Mouse (Mus musculus) MEL (cell line): ENCODE results near the gene Zfp3.

Source experiments
- BHLHE40 ChIP-seq: IDR thresholded peaks from 2 replicates; pipeline ENCODE4 v1.6.1; 2012; ENCODE audit warnings: low read depth, mild to moderate bottlenecking, inconsistent platforms, low read length, improper control_type of control experiment, borderline replicate concordance
- CTCF ChIP-seq, 3 experiments: IDR thresholded peaks in 2 of 3; conservative IDR thresholded peaks in 1 of 3; 2 replicates each; pipeline ENCODE4 v1.5.1; 2011 to 2012; ENCODE audit warnings: low read length in 3 of 3, low read depth in 2 of 3, mild to moderate bottlenecking in 2 of 3, improper control_type of control experiment in 1 of 3, inconsistent platforms in 1 of 3, mixed read lengths in 1 of 3, moderate library complexity in 1 of 3; ENCODE audit not compliant: control insufficient read depth in 1 of 3, insufficient read depth in 1 of 3, poor library complexity in 1 of 3, severe bottlenecking in 1 of 3
- E2F4 ChIP-seq: IDR thresholded peaks from 2 replicates; pipeline ENCODE4 v1.6.1; 2011; ENCODE audit warnings: low read depth, low read length, improper control_type of control experiment, borderline replicate concordance
- EP300 ChIP-seq, 2 experiments: IDR thresholded peaks; 2 replicates each; pipeline ENCODE4 v1.6.1; 2011; ENCODE audit warnings: improper control_type of control experiment in 2 of 2, low read length in 2 of 2, low read depth in 1 of 2, mild to moderate bottlenecking in 1 of 2
- GATA1 ChIP-seq: IDR thresholded peaks from 2 replicates; pipeline ENCODE4 v1.6.1; 2011; ENCODE audit warnings: low read depth, low read length, improper control_type of control experiment
- MAZ ChIP-seq: IDR thresholded peaks from 2 replicates; pipeline ENCODE4 v1.6.1; 2012; ENCODE audit warnings: low read depth, mild to moderate bottlenecking, inconsistent platforms, low read length, improper control_type of control experiment
- MYC ChIP-seq: IDR thresholded peaks from 2 replicates; pipeline ENCODE4 v1.6.1; 2011; ENCODE audit warnings: low read depth, mild to moderate bottlenecking, low read length, improper control_type of control experiment, moderate library complexity
- POLR2A ChIP-seq, 2 experiments: IDR thresholded peaks; 2 replicates each; pipeline ENCODE4 v1.6.1; 2011 to 2012; ENCODE audit warnings: low read length in 2 of 2, mild to moderate bottlenecking in 2 of 2, control low read depth in 1 of 2, improper control_type of control experiment in 1 of 2, low read depth in 1 of 2, moderate library complexity in 1 of 2; ENCODE audit not compliant: control insufficient read depth in 1 of 2, insufficient read depth in 1 of 2, poor library complexity in 1 of 2
- UBTF ChIP-seq: IDR thresholded peaks from 2 replicates; pipeline ENCODE4 v1.6.1; 2012; ENCODE audit warnings: low read depth, mild to moderate bottlenecking, inconsistent platforms, low read length, improper control_type of control experiment, moderate library complexity, borderline replicate concordance; ENCODE audit not compliant: insufficient read depth
- USF1 ChIP-seq: IDR thresholded peaks from 2 replicates; pipeline ENCODE4 v1.6.1; 2014; ENCODE audit warnings: low read depth, mild to moderate bottlenecking, inconsistent platforms, low read length, improper control_type of control experiment, moderate library complexity
- ZMIZ1 ChIP-seq: IDR thresholded peaks from 2 replicates; pipeline ENCODE4 v1.6.1; 2012; ENCODE audit warnings: low read depth, mild to moderate bottlenecking, inconsistent platforms, low read length, improper control_type of control experiment, moderate library complexity

DNA sequence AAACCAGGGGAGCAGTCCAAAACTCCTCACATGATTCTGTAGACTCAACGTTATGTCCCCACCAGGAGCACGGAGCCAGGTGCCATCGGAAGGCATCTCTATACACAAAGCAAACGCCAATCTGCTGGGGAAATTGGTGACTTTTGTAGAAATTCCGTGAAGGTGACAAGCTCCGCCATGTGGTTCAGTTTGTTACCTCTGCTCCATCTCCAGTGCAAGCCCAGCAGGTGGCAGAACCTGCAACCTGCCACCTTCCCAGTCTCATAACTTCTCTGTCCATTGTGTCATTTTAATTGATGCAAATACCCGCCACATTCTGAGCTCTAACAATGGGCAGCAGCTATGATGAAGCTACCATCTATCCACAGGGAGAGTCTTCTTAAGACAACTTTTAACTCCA is 9.1 kb upstream of the Zfp3 start:
- TF ChIP-seq USF1: no peak
- no peak for TF ChIP-seq GATA1
- no peak for TF ChIP-seq POLR2A (IDR thresholded peaks at IDR 0.05; ENCODE audit: control insufficient read depth in 1 of 2, insufficient read depth in 1 of 2, low read depth in 1 of 2, low read length in 2 of 2, poor library complexity in 1 of 2)
- TF ChIP-seq CTCF (IDR thresholded peaks at IDR 0.05 in 2 of 3, conservative IDR thresholded peaks at IDR 0.05 in 1 of 3; ENCODE audit: control insufficient read depth in 1 of 3, insufficient read depth in 1 of 3, low read depth in 2 of 3, low read length in 3 of 3, poor library complexity in 1 of 3, severe bottlenecking in 1 of 3): no peak
- no peak for TF ChIP-seq MAZ
- TF ChIP-seq MYC: no peak
- no peak for TF ChIP-seq UBTF
- no peak for TF ChIP-seq E2F4
- TF ChIP-seq BHLHE40: no peak
- TF ChIP-seq ZMIZ1: no peak
- TF ChIP-seq EP300 (IDR thresholded peaks at IDR 0.05; ENCODE audit: low read depth in 1 of 2, low read length in 2 of 2): no peak
